Mouse (Mus musculus) liver, adult 2 months (tissue): ENCODE results near the gene Hdgf.

ENCODE experiments used
- CTCF ChIP-seq: fragments of 200-500 bp; IDR thresholded peaks from 2 replicates; pipeline ENCODE4 v1.5.1; 2011; ENCODE audit warnings: low read depth, low read length, control low read depth
- POLR2A ChIP-seq: fragments of 200-500 bp; IDR thresholded peaks from 2 replicates; pipeline ENCODE4 v1.6.1; 2011; ENCODE audit warnings: low read length, control low read depth; ENCODE audit not compliant: insufficient read depth; ENCODE audit errors: extremely low read depth

GRCm38 (mm10) chr3:87944838-87945600 lies 38.9 kb downstream of the Hdgf start:
- no peak for TF ChIP-seq CTCF
- no peak for TF ChIP-seq POLR2A
